Mouse (Mus musculus): ENCODE data around the gene Nat8f1.
"Not testable (repeated sequence)": the region's sequence is repeated elsewhere in the genome, so short reads cannot be mapped to it uniquely, and the experiment has no call there.

DNA sequence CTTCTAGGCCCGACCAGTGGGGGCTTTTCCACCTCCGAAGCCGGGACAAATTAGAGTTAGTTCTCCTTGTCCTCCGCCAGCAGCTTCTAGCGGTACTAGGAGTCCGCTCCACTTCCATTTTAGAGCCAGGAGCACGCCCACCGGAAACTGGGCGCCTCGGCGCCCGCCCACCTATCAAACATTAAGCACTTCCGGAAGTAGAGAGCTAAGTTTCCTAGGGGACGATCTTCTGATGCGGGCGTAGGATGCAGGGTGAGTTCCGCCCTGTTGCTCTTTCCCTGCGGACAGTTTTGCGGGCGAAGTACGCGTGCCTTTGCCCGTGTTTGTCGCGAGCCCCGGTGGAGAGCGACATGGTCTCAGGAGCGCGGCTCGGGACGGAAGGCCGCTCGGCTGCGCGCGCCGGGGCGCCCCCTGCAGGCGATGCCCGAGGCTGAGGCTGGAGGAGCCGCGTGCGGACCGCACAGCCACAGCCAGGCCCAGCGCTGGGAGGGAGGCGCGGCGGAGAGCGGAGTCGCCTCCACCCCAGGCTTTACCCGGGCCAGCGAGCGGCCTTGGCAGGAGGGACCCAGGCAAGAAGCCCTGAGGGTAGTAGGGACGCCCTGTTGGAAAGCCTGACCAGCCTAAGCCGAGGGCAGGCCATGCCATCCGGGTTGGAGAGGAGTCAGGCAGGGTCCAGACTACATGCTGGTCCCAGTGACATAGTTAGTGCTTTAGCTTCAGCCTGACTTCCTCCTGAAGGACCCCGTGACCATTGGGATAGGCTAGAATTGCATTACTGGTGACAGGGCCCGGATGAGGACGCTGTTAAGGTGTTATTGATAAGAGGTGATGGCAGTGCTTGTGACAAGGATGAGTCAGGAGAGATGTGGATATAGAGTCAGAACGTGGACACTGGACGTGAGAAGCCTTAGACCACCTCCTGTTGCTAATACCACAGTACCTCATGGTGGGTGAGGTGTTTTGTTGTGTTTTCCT, at the start of gene Nat8f1:
- TF ChIP-seq ZNF384 (IDR thresholded peaks at IDR 0.05; ENCODE audit: low read depth, low read length); HCFC1 (IDR thresholded peaks at IDR 0.05; ENCODE audit: borderline replicate concordance, insufficient read depth, low read length); MAFK (IDR thresholded peaks at IDR 0.05; ENCODE audit: insufficient read depth, low read depth, low read length); ZC3H11A (IDR thresholded peaks at IDR 0.05; ENCODE audit: borderline replicate concordance, low read depth, low read length): not testable (repeated sequence)
